Comparison of ENCODE assay signal across 8 mouse cellular contexts in genomic region chr4:41754797-41755337, GRCm38 (mm10). TPM values are rescaled to one million over a fixed set of nuclear protein-coding genes. Genes with fewer than 3 reads are reported as not detected.
DNase-seq lines count a peak whose midpoint lies in the region; ATAC-seq and TF ChIP-seq lines count a peak whose summit lies in the region.

TSS of gene Galt (plus strand) at chr4:41755228.

- peaks cover 25% of the 10 kb centered on the region for H3K4me1 ChIP-seq in lung, embryonic 15.5 days
- H3K4me1 ChIP-seq in forebrain, postnatal 0 days (ENCODE audit: insufficient read depth) = 0 out of 2 replicates have a peak, but pooled peaks cover 4% of the 10 kb centered on the region
- H3K4me1 ChIP-seq in hindbrain, embryonic 15.5 days (replicated peaks) = peaks cover 14% of the 10 kb centered on the region
- peaks cover 6 to 16% of the 10 kb centered on the region in 2 experiments for H3K4me1 ChIP-seq in liver, embryonic 14.5 days (replicated peaks; ENCODE audit: control insufficient read depth in 2 of 2, insufficient read depth in 2 of 2, low read length in 1 of 2)

- WGBS in lung, embryonic 15.5 days = 10% methylated on average over 14 of the region's 14 CpGs
- WGBS in forebrain, postnatal 0 days = 12% methylated on average over 14 of the region's 14 CpGs
- 12% methylated on average over 14 of the region's 14 CpGs for WGBS in hindbrain, embryonic 15.5 days
- WGBS in liver, embryonic 14.5 days (ENCODE audit: insufficient replicate concordance) = 14% methylated on average over 14 of the region's 14 CpGs

- no peaks in the 10 kb centered on the region for H3K27me3 ChIP-seq in lung, embryonic 15.5 days
- no peaks in the 10 kb centered on the region for H3K27me3 ChIP-seq in forebrain, postnatal 0 days (ENCODE audit: insufficient read depth, low read length)
- H3K27me3 ChIP-seq in hindbrain, embryonic 15.5 days = 0 out of 2 replicates have a peak, but pooled peaks cover 2% of the 10 kb centered on the region
- no peaks in the 10 kb centered on the region for H3K27me3 ChIP-seq in liver, embryonic 14.5 days (ENCODE audit: control insufficient read depth, insufficient read depth, low read length)

- peak within 1 kb of the TSS; percentile 56 for H3K4me3 ChIP-seq in lung, embryonic 15.5 days
- peak within 1 kb of the TSS; percentile 74 for H3K4me3 ChIP-seq in forebrain, postnatal 0 days (ENCODE audit: low read depth, low read length)
- peak within 1 kb of the TSS; percentile 75 for H3K4me3 ChIP-seq in hindbrain, embryonic 15.5 days
- H3K4me3 ChIP-seq in liver, embryonic 14.5 days (ENCODE audit: insufficient read depth in 1 of 2, low read depth in 2 of 2, low read length in 2 of 2) = peak within 1 kb of the TSS; percentile 64 to 66

- no peak for TF ChIP-seq CTCF in forebrain, postnatal 0 days (IDR thresholded peaks at IDR 0.05; ENCODE audit: low read depth)
- no peak for TF ChIP-seq CTCF in liver, embryonic 14.5 days (IDR thresholded peaks at IDR 0.05; ENCODE audit: low read depth)

- no peak for DNase-seq in lung, postnatal 10 days
- no peak for DNase-seq in adrenal gland, postnatal 25 days
- no peak for DNase-seq in forebrain, postnatal 0 days
- DNase-seq in liver, embryonic 14.5 days (ENCODE audit: low read depth in 3 of 3, low spot score in 3 of 3) = peak in 2 of 3 experiments; percentile 49 to 55
- DNase-seq in telencephalon, adult 2 months (ENCODE audit: low read depth, low spot score) = peak; percentile 42
- no peak for DNase-seq in retina, postnatal 1 day

- peak within 1 kb of the TSS; percentile 90 for H3K27ac ChIP-seq in lung, embryonic 15.5 days
- H3K27ac ChIP-seq in forebrain, postnatal 0 days (ENCODE audit: low read depth, low read length) = peak within 1 kb of the TSS; percentile 82
- H3K27ac ChIP-seq in hindbrain, embryonic 15.5 days (replicated peaks) = peak within 1 kb of the TSS; percentile 88
- peak within 1 kb of the TSS; percentile 47 for H3K27ac ChIP-seq in liver, embryonic 14.5 days

- no peaks in the 10 kb centered on the region for H3K9me3 ChIP-seq in lung, embryonic 15.5 days
- no peaks in the 10 kb centered on the region for H3K9me3 ChIP-seq in forebrain, postnatal 0 days (ENCODE audit: low read length)
- no peaks in the 10 kb centered on the region for H3K9me3 ChIP-seq in hindbrain, embryonic 15.5 days
- H3K9me3 ChIP-seq in liver, embryonic 14.5 days (ENCODE audit: control insufficient read depth, low read length) = no peaks in the 10 kb centered on the region

- H3K9ac ChIP-seq in lung, embryonic 15.5 days = peak within 1 kb of the TSS; percentile 60
- H3K9ac ChIP-seq in forebrain, postnatal 0 days = peak within 1 kb of the TSS; percentile 80
- H3K9ac ChIP-seq in hindbrain, embryonic 15.5 days = peak within 1 kb of the TSS; percentile 70
- peak within 1 kb of the TSS; percentile 59 for H3K9ac ChIP-seq in liver, embryonic 14.5 days (replicated peaks)

- peak; percentile 32; the same call in 1 of the 2 replicates for ATAC-seq in lung, embryonic 15.5 days (ENCODE audit: borderline replicate concordance, extremely low read depth, low FRiP score, low TSS enrichment)
- ATAC-seq in forebrain, postnatal 0 days = peak; percentile 46
- ATAC-seq in hindbrain, embryonic 15.5 days (ENCODE audit: low FRiP score, low read depth) = peak; percentile 70
- peak; percentile 70 for ATAC-seq in liver, embryonic 14.5 days (ENCODE audit: insufficient read depth)

- no peak for TF ChIP-seq EP300 in liver, embryonic 14.5 days (IDR thresholded peaks at IDR 0.05; ENCODE audit: low read depth)

- H3K4me2 ChIP-seq in lung, embryonic 15.5 days = peak within 1 kb of the TSS; percentile 82
- H3K4me2 ChIP-seq in forebrain, postnatal 0 days (ENCODE audit: low read depth) = peak within 1 kb of the TSS; percentile 93
- peak within 1 kb of the TSS; percentile 89 for H3K4me2 ChIP-seq in hindbrain, embryonic 15.5 days
- peak within 1 kb of the TSS; percentile 68 for H3K4me2 ChIP-seq in liver, embryonic 14.5 days (ENCODE audit: low read depth)

- 0 out of 2 replicates have a peak, but pooled peaks cover 6% of the 10 kb centered on the region for H3K36me3 ChIP-seq in lung, embryonic 15.5 days
- H3K36me3 ChIP-seq in forebrain, postnatal 0 days (ENCODE audit: insufficient read depth) = no peaks in the 10 kb centered on the region
- H3K36me3 ChIP-seq in hindbrain, embryonic 15.5 days = 0 out of 2 replicates have a peak, but pooled peaks cover 2% of the 10 kb centered on the region
- H3K36me3 ChIP-seq in liver, embryonic 14.5 days (replicated peaks; ENCODE audit: control insufficient read depth, insufficient read depth, low read depth) = no peaks in the 10 kb centered on the region; the same call in 1 of the 2 replicates

RNA-seq across cellular contexts. Expression of gene Galt, which starts in this region (rescaled TPM):
- polyA plus RNA-seq in lung, embryonic 15.5 days (2015; fragmentation: Nextera tagmentation; extraction: Ambion mirVana) = 29.2 and 30.8 TPM in 2 replicates
- total RNA-seq in adrenal gland, postnatal 25 days (2021) = 40.8 and 47.6 TPM in 2 replicates
- 42.4 and 43.1 TPM in 2 replicates for total RNA-seq in forebrain, postnatal 0 days (2014; rRNA removed)
- polyA plus RNA-seq in forebrain, postnatal 0 days (2015; fragmentation: Nextera tagmentation; extraction: Ambion mirVana) = 43.4 and 47.3 TPM in 2 replicates
- polyA plus RNA-seq in hindbrain, embryonic 15.5 days (2015; fragmentation: Nextera tagmentation; extraction: Ambion mirVana) = 48.0 and 53.9 TPM in 2 replicates
- polyA plus RNA-seq in liver, embryonic 14.5 days (2012; rRNA removed) = 24.2 and 29.5 TPM in 2 replicates
- 19.2 and 22.1 TPM in 2 replicates for polyA plus RNA-seq in liver, embryonic 14.5 days (2014; fragmentation: Nextera tagmentation; extraction: Ambion mirVana)

Comparison
In these comparisons a context has a peak if more than half of its experiments do, and no peak if none do; other contexts are left out.
1. DNase-seq: peak in liver, embryonic 14.5 days (2 of 3) and telencephalon, adult 2 months (single experiment); none in lung, postnatal 10 days (single experiment), adrenal gland, postnatal 25 days (single experiment), forebrain, postnatal 0 days (single experiment) and retina, postnatal 1 day (single experiment).
2. Peak in every context shown above with its lines, with median percentiles within 50 percentile points of each other: ATAC-seq, H3K27ac ChIP-seq, H3K4me2 ChIP-seq, H3K4me3 ChIP-seq and H3K9ac ChIP-seq.